Mouse (Mus musculus) ES-Bruce4 (cell line): ENCODE measurements at regions not wholly inside any gene's neighbourhood (a gene's known extent, or its start where the extent isn't known, plus 50 kb on each side); places are given as distances from the start of the nearest gene placed in this dataset.

ENCODE experiments used
- CTCF ChIP-seq: IDR thresholded peaks from one replicate; pipeline ENCODE4 v1.8.1; 2011; ENCODE audit warnings: low read depth, low read length
- EP300 ChIP-seq: IDR thresholded peaks from 2 replicates; pipeline ENCODE4 v1.6.1; 2011; ENCODE audit warnings: low read depth, low read length; ENCODE audit not compliant: insufficient read depth

DNA sequence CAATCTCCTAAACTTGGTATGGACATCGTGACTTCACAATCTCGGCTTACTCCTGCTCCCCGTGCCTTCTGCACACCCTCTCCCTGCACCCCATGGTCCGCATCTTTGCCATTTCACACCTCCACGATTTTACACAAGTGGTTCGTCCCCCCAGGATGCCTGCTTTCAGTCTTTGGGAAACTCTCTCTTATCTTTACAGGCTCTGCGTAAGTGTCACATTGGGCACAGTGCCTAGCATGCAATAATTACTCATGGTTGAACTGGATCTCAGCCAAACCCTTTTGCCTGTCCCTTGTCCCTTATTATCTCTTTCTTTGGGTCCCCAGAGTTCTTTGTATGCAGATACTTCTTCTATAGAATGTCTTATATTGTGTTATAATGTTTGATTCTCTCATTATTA, 166.2 kb upstream of the Habp2 start:
- no peak for TF ChIP-seq CTCF
- TF ChIP-seq EP300 = no peak
